Mouse (Mus musculus) common myeloid progenitor, adult 5-6 weeks (primary cell): ENCODE measurements around the gene Ppp1r10. TPM values are rescaled to one million over a fixed set of nuclear protein-coding genes. Genes with fewer than 3 reads are reported as not detected.
A peak's percentile ranks its signal among the peaks of the same experiment; 100 is the strongest.

Source experiments
- ATAC-seq: replicated peaks from 2 replicates; pipeline ENCODE4 v1.8.0; 2016; ENCODE audit warnings: low read depth, mild to moderate bottlenecking, moderate TSS enrichment, inconsistent platforms; ENCODE audit not compliant: poor library complexity, severe bottlenecking
- total RNA-seq: library from RNA; stranded (forward); fragments of 200-1000, 187-1606 nt; gene quantifications from 2 replicates; pipeline ENCODE4 v1.2.3, GENCODE M21; 2017

Ppp1r10 gene
- total RNA-seq, 1 experiment from 2014 or later = 101 TPM

DNA sequence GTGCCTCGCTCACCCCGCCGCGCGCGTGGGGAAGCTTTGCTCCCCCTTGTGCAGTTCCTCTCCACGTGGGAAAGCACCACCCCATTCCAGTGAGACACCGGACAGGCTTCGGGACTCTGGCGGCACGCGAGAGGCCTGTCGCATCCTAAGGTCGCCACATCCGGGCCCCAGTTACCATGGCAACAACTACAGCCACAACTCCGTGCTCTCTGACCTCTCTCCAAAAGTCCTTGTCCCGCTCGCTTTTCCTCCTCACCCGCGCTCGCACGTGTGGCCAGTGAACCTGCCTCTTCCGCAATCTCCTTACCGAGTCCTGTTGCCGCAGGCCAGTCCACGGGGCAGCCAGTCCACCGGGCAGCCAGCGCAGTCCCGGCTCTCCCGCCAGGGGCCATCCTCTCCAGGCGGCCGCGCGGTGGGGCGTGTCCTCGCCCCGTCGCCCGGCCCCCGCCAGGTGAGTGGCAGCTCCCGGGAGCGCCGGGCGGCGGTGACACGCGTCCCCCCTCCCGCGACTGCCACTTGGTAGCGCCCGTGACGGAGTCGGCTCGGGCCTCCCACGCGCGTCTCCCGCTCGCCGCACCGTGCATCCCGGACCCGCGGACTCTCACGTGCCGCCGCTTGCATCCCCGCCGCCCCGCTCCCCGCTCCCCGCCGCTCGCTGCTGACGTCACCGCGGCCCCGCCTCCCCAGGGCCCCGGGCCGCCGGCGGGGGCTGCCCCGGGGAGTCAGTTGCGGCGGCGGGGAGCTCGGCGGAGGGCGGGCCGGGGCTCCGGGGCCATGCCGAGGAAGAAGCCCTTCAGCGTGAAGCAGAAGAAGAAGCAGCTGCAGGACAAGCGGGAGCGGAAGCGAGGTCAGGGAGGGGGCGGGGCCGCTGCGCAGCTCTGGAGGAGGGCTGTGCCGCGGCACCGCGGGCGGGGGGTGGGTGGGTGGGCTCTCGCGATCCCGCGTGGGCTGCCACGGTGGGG is 63.4 kb downstream of the Ppp1r10 start, which contains the start of the genes Gnl1 and Prr3:
Gene Gnl1, plus strand, starts transcription at position 451 of the 962 bp plus-strand sequence.
Gene Prr3, minus strand, starts transcription at position 836 of the 962 bp plus-strand sequence.
- peak; percentile 83 for ATAC-seq

DNA sequence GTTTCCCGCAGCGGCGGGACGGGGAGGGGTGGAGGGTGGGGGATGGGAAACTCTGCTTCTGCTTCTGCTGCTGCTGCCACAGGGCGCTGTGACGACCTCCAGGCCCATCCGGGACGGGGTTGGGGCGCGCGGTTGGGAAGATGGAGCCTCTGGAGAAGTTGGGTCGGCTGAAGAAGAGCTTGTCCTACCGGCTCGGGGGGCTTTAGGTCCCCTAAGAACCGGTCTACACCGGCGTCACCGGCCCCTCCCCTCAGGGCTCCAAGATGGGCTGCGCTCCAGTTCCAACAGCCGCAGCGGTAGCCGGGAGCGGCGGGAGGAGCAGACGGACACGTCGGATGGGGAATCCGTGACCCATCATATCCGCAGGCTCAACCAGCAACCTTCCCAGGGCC is 64.1 kb downstream of the Ppp1r10 start:
- ATAC-seq = no peak

DNA sequence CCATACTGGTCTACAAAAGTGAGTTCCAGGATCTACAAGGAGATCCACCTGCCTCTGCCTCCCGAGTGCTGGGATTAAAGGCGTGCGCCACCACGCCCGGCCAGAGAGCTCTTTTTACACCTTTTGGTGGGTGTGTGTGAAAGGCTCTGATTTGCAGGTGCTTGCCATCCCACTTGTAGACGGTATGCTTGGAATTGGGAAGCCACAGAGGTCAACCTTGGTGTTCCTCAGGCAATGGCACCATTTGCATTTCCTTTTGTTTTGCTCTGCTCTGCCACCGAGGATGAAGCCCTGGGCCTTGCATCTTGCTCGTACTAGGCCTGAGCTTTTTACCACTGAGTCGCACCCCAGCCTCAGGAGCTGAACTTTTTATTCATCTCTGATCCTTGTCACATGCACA is 65.5 kb downstream of the Ppp1r10 start:
- no peak for ATAC-seq

Other genes starting within 250 kb of the Ppp1r10 start
- 13.2 and 44.4 TPM in 2 replicates for gene Vars2, start 248.8 kb upstream of the Ppp1r10 start, total RNA-seq
- 16.5 and 23.3 TPM in 2 replicates for gene Gtf2h4, start 242.7 kb upstream of the Ppp1r10 start, total RNA-seq
- not detected in 2 replicates for gene Ddr1, start 211.8 kb upstream of the Ppp1r10 start, total RNA-seq
- 66.9 and 67.4 TPM in 2 replicates for gene Ier3, start 94.8 kb upstream of the Ppp1r10 start, total RNA-seq
- 62.8 and 68.5 TPM in 2 replicates for gene Flot1, start 93.2 kb upstream of the Ppp1r10 start, total RNA-seq
- 922 and 1,068 TPM in 2 replicates for gene Tubb5, start 78.1 kb upstream of the Ppp1r10 start, total RNA-seq
- gene Mdc1, start 74.9 kb upstream of the Ppp1r10 start, total RNA-seq = 27.0 and 39.0 TPM in 2 replicates
- 55.1 and 58.3 TPM in 2 replicates for gene Nrm, start 55.1 kb upstream of the Ppp1r10 start, total RNA-seq
- 11.3 and 24.0 TPM in 2 replicates for gene Ppp1r18, start 50.8 kb upstream of the Ppp1r10 start, total RNA-seq
- gene Dhx16, start 36.6 kb upstream of the Ppp1r10 start, total RNA-seq = 42.3 and 52.4 TPM in 2 replicates
- gene 2310061I04Rik, start 19.0 kb upstream of the Ppp1r10 start, total RNA-seq = 6.3 and 10.9 TPM in 2 replicates
- 10.8 and 13.6 TPM in 2 replicates for gene Atat1, start 6.4 kb upstream of the Ppp1r10 start, total RNA-seq
- gene Mrps18b, start within 50 bp of the Ppp1r10 start, total RNA-seq = 52.4 and 66.3 TPM in 2 replicates
- gene Abcf1, start 53.3 kb downstream of the Ppp1r10 start, total RNA-seq = 236 and 291 TPM in 2 replicates
- 23.0 and 23.1 TPM in 2 replicates for gene Gnl1, start 63.4 kb downstream of the Ppp1r10 start, total RNA-seq
- 8.3 and 9.7 TPM in 2 replicates for gene Prr3, start 63.8 kb downstream of the Ppp1r10 start, total RNA-seq
- 15.3 and 16.4 TPM in 2 replicates for gene H2-T24, start 104.1 kb downstream of the Ppp1r10 start, total RNA-seq
- gene H2-T23, start 116.4 kb downstream of the Ppp1r10 start, total RNA-seq = 128 and 151 TPM in 2 replicates
- gene H2-T22, start 126.3 kb downstream of the Ppp1r10 start, total RNA-seq = 42.8 and 48.6 TPM in 2 replicates
- gene Gm6034, start 126.5 kb downstream of the Ppp1r10 start, total RNA-seq = not detected in 2 replicates
- 0.05 TPM in 1 of 2 replicates, not detected in the other for gene Gm11127, start 141.9 kb downstream of the Ppp1r10 start, total RNA-seq
- 0.96 TPM in 1 of 2 replicates, not detected in the other for gene Gm19684, start 205.2 kb downstream of the Ppp1r10 start, total RNA-seq
- gene Gm7030, start 213.0 kb downstream of the Ppp1r10 start, total RNA-seq = not detected in 2 replicates